Mouse (Mus musculus): ENCODE results near the gene Rtn4rl1.

DNA sequence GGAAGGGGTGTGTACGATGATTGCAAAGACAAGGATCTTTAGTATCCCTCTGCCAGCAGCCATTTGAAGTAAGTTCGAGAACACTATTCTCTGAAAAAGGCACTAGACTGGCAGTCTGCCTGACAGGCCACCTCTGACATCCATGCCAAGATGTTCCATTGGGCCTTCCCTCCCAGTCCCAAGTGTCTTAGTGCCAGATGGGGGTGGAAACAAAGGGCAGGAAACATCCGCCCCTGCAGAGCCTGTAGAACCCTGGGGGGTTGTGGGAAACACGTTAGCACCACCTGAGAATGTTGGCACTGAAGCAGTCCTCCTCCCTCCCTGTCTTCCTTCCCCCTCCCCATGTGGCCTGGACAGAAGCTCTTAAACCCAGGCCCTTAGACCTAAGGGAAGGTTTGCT, 36.5 kb upstream of the Rtn4rl1 start:
- no peak for TF ChIP-seq CTCF (IDR thresholded peaks at IDR 0.05; ENCODE audit: low read depth)
- no peak for TF ChIP-seq EP300 (optimal IDR thresholded peaks at IDR 0.05)

Measured in stomach, postnatal 0 days (tissue).